Mouse (Mus musculus) CH12.LX (cell line): ENCODE measurements around the gene Mtr.

ENCODE experiments used
- BHLHE40 ChIP-seq: IDR thresholded peaks from 2 replicates; pipeline ENCODE4 v1.6.1; 2011; ENCODE audit warnings: mild to moderate bottlenecking, low read depth, low read length, improper control_type of control experiment
- CTCF ChIP-seq, 2 experiments: IDR thresholded peaks in 1 of 2; conservative IDR thresholded peaks in 1 of 2; 2 replicates each; pipeline ENCODE4 v1.5.1; 2011 to 2012; ENCODE audit warnings: low read depth in 2 of 2, low read length in 2 of 2, improper control_type of control experiment in 1 of 2, inconsistent platforms in 1 of 2, mild to moderate bottlenecking in 1 of 2, moderate library complexity in 1 of 2
- EP300 ChIP-seq: IDR thresholded peaks from 2 replicates; pipeline ENCODE4 v1.6.1; 2011; ENCODE audit warnings: low read length, improper control_type of control experiment
- JUND ChIP-seq: conservative IDR thresholded peaks from 2 replicates; pipeline ENCODE4 v1.6.1; 2011; ENCODE audit warnings: low read depth, low read length, improper control_type of control experiment
- MXI1 ChIP-seq: IDR thresholded peaks from 2 replicates; pipeline ENCODE4 v1.6.1; 2011; ENCODE audit warnings: mild to moderate bottlenecking, low read depth, low read length, improper control_type of control experiment
- PAX5 ChIP-seq: IDR thresholded peaks from 2 replicates; pipeline ENCODE4 v1.6.1; 2012; ENCODE audit warnings: low read length, inconsistent platforms, mixed read lengths
- TCF12 ChIP-seq: IDR thresholded peaks from 2 replicates; pipeline ENCODE4 v1.6.1; 2014; ENCODE audit warnings: low read depth, mild to moderate bottlenecking, inconsistent platforms, low read length, improper control_type of control experiment
- USF1 ChIP-seq: IDR thresholded peaks from 2 replicates; pipeline ENCODE4 v1.6.1; 2014; ENCODE audit warnings: low read depth, mild to moderate bottlenecking, inconsistent platforms, low read length, improper control_type of control experiment
- USF2 ChIP-seq: conservative IDR thresholded peaks from 2 replicates; pipeline ENCODE4 v1.6.1; 2011; ENCODE audit warnings: low read depth, low read length, improper control_type of control experiment
- ZKSCAN1 ChIP-seq: IDR thresholded peaks from 2 replicates; pipeline ENCODE4 v1.6.1; 2012; ENCODE audit warnings: low read depth, inconsistent platforms, low read length, improper control_type of control experiment, borderline replicate concordance
- ZNF384 ChIP-seq: IDR thresholded peaks from 2 replicates; pipeline ENCODE4 v1.6.1; 2012; ENCODE audit warnings: low read depth, low read length, improper control_type of control experiment, inconsistent platforms

GRCm38 (mm10) chr13:12196861-12197260 lies 61.1 kb downstream of the Mtr start:
- TF ChIP-seq CTCF (conservative IDR thresholded peaks at IDR 0.05 in 1 of 2, IDR thresholded peaks at IDR 0.05 in 1 of 2; ENCODE audit: low read depth in 2 of 2, low read length in 2 of 2) (no peak), TCF12 (no peak), EP300 (no peak), USF2 (no peak), ZKSCAN1 (no peak), JUND (no peak), PAX5 (no peak), MXI1 (no peak), USF1 (no peak), ZNF384 (no peak), BHLHE40 (no peak)
